In genomic region chr5:35388491-35389111, GRCm38 (mm10) we compare ENCODE assay signal across 10 mouse cellular contexts. TPM values are rescaled to one million over a fixed set of nuclear protein-coding genes. Genes with fewer than 3 reads are reported as not detected.
DNase-seq lines count a peak whose midpoint lies in the region; ATAC-seq and TF ChIP-seq lines count a peak whose summit lies in the region.
"Had no signal": no experiment of that assay in that cellular context is flagged by ENCODE, and none has a peak within 500 bp of the region (broad histone marks: within the 10 kb centered on the region; RNA-seq: fewer than 3 reads in every experiment).

Hmx1 (plus strand) TSS chr5:35389108.

- H3K9me3 ChIP-seq in heart, embryonic 13.5 days = no peaks in the 10 kb centered on the region
- no peaks in the 10 kb centered on the region; the same call in 1 of the 2 replicates for H3K9me3 ChIP-seq in hindbrain, embryonic 16.5 days (ENCODE audit: control insufficient read depth, low read length)
- no peaks in the 10 kb centered on the region for H3K9me3 ChIP-seq in midbrain, postnatal 0 days (ENCODE audit: low read length)

- H3K9ac ChIP-seq in heart, embryonic 13.5 days = no peak within 1 kb of the TSS
- peak within 1 kb of the TSS; percentile 32; the same call in 1 of the 2 replicates for H3K9ac ChIP-seq in hindbrain, embryonic 16.5 days (ENCODE audit: low read depth, low read length)
- no peak within 1 kb of the TSS for H3K9ac ChIP-seq in midbrain, postnatal 0 days (replicated peaks; ENCODE audit: low read length, poor library complexity, severe bottlenecking)

- no peaks in the 10 kb centered on the region for H3K36me3 ChIP-seq in heart, embryonic 13.5 days
- H3K36me3 ChIP-seq in hindbrain, embryonic 16.5 days (ENCODE audit: control insufficient read depth, insufficient read depth, low read length) = no peaks in the 10 kb centered on the region
- H3K36me3 ChIP-seq in midbrain, postnatal 0 days (ENCODE audit: insufficient read depth, low read length) = no peaks in the 10 kb centered on the region

- H3K4me3 ChIP-seq in heart, embryonic 13.5 days = peak within 1 kb of the TSS; percentile 60
- H3K4me3 ChIP-seq in hindbrain, embryonic 16.5 days (ENCODE audit: low read length) = peak within 1 kb of the TSS; percentile 46
- peak within 1 kb of the TSS; percentile 30 for H3K4me3 ChIP-seq in midbrain, postnatal 0 days (ENCODE audit: low read depth, low read length)

- H3K27ac ChIP-seq in heart, embryonic 13.5 days (replicated peaks) = no peak within 1 kb of the TSS
- no peak within 1 kb of the TSS for H3K27ac ChIP-seq in hindbrain, embryonic 16.5 days (ENCODE audit: low read depth, low read length)
- H3K27ac ChIP-seq in midbrain, postnatal 0 days (ENCODE audit: low read depth, low read length) = no peak within 1 kb of the TSS

- 0 out of 2 replicates have a peak, but pooled peaks have one; percentile 47 for ATAC-seq in heart, embryonic 13.5 days (ENCODE audit: extremely low read depth, insufficient number of reproducible peaks, low FRiP score, low TSS enrichment)
- peak; percentile 85 for ATAC-seq in hindbrain, embryonic 16.5 days
- ATAC-seq in midbrain, postnatal 0 days (ENCODE audit: low FRiP score) = peak; percentile 63

- under 1% methylated on average over 54 of the region's 71 CpGs for whole genome bisulfite sequencing in heart, embryonic 13.5 days
- WGBS in hindbrain, embryonic 16.5 days = under 1% methylated on average over 50 of the region's 71 CpGs
- under 1% methylated on average over 57 of the region's 71 CpGs for WGBS in midbrain, postnatal 0 days

- no peak for TF ChIP-seq CTCF in midbrain, postnatal 0 days (IDR thresholded peaks at IDR 0.05)

- intact Hi-C loops in heart, postnatal 36 days (cut with DNase I) = no loop called here

- H3K4me2 ChIP-seq in heart, embryonic 13.5 days = peak within 1 kb of the TSS; percentile 75
- peak within 1 kb of the TSS; percentile 55 for H3K4me2 ChIP-seq in hindbrain, embryonic 16.5 days (ENCODE audit: low read length)
- peak within 1 kb of the TSS; percentile 34 for H3K4me2 ChIP-seq in midbrain, postnatal 0 days (ENCODE audit: low read depth, low read length, poor library complexity, severe bottlenecking)

- peaks cover 100% of the 10 kb centered on the region for H3K27me3 ChIP-seq in heart, embryonic 13.5 days (replicated peaks)
- peaks cover 96% of the 10 kb centered on the region for H3K27me3 ChIP-seq in hindbrain, embryonic 16.5 days (replicated peaks; ENCODE audit: control insufficient read depth, insufficient read depth, low read length)
- H3K27me3 ChIP-seq in midbrain, postnatal 0 days (ENCODE audit: insufficient read depth, low read length) = peaks cover 100% of the 10 kb centered on the region

- peaks cover 27% of the 10 kb centered on the region for H3K4me1 ChIP-seq in heart, embryonic 13.5 days
- peaks cover 18% of the 10 kb centered on the region for H3K4me1 ChIP-seq in hindbrain, embryonic 16.5 days (ENCODE audit: control insufficient read depth, insufficient read depth, low read depth, low read length)
- peaks cover 3% of the 10 kb centered on the region; the same call in 1 of the 2 replicates for H3K4me1 ChIP-seq in midbrain, postnatal 0 days (ENCODE audit: insufficient read depth, low read length)

- no peak for DNase-seq in heart, postnatal 36 days
- DNase-seq in embryo, embryonic 10.5 days (ENCODE audit: low spot score) = peak; percentile 86
- peak; percentile 14 for DNase-seq in midbrain, postnatal 0 days (ENCODE audit: low spot score)
- DNase-seq in right cerebral cortex, postnatal 36 days (ENCODE audit: low spot score in 2 of 2) = no peak
- no peak for DNase-seq in left cerebral cortex, adult 8-10 months (ENCODE audit: low spot score in 2 of 2)
- no peak for DNase-seq in frontal cortex, postnatal 10 days (ENCODE audit: low spot score in 2 of 2)

RNA-seq across cellular contexts. Expression of gene Hmx1, which starts in this region (rescaled TPM):
- 0.13 TPM in 1 of 2 replicates, not detected in the other for polyA plus RNA-seq in heart, embryonic 13.5 days (2015; fragmentation: Nextera tagmentation; extraction: Ambion mirVana)
- total RNA-seq in heart, postnatal 36 days (2021) = not detected
- 0.10 TPM in 1 of 2 replicates, not detected in the other for polyA plus RNA-seq in hindbrain, embryonic 16.5 days (2015; fragmentation: Nextera tagmentation; extraction: Ambion mirVana)
- total RNA-seq in midbrain, postnatal 0 days (2014; rRNA removed) = not detected in 2 replicates
- polyA plus RNA-seq in midbrain, postnatal 0 days (2015; fragmentation: Nextera tagmentation; extraction: Ambion mirVana) = not detected in 2 replicates
- total RNA-seq in left cerebral cortex, adult 8-10 months (2022) = not detected
- total RNA-seq: MEL had no signal
- polyA plus RNA-seq: gonadal fat pad, adult 2 months had no signal

Comparison
In these comparisons a context has a peak if more than half of its experiments do, and no peak if none do; other contexts are left out.
1. Peak in ATAC-seq, H3K4me3 ChIP-seq and H3K4me2 ChIP-seq in heart, embryonic 13.5 days; RNA of the gene not detected or under 1 TPM.
2. Peak in ATAC-seq, H3K4me3 ChIP-seq, H3K9ac ChIP-seq and H3K4me2 ChIP-seq in hindbrain, embryonic 16.5 days; RNA of the gene not detected or under 1 TPM.
3. Peak in DNase-seq, ATAC-seq, H3K4me3 ChIP-seq and H3K4me2 ChIP-seq in midbrain, postnatal 0 days; RNA of the gene not detected or under 1 TPM.